Mouse (Mus musculus) embryonic facial prominence, embryonic 12.5 days (tissue): ENCODE data around the gene Ankdd1a. TPM values are rescaled to one million over a fixed set of nuclear protein-coding genes. Genes with fewer than 3 reads are reported as not detected.

Source experiments
- ATAC-seq: fragments of 200-750 bp; cut with Nextera tagmentation; 2 replicates; pipeline ENCODE4 v1.8.0; 2017; ENCODE audit not compliant: insufficient number of reproducible peaks, insufficient read depth, low FRiP score, low TSS enrichment
- H3K27ac ChIP-seq: fragments of 300-500 bp; sonication (generic); 2 replicates; pipeline ENCODE4 v1.5.1; 2016; ENCODE audit warnings: mild to moderate bottlenecking
- H3K27me3 ChIP-seq: fragments of 300-500 bp; sonication (generic); 2 replicates; pipeline ENCODE4 v1.6.1; 2016; ENCODE audit warnings: mild to moderate bottlenecking, moderate library complexity
- H3K36me3 ChIP-seq: fragments of 300-500 bp; sonication (generic); 2 replicates; pipeline ENCODE4 v1.6.1; 2016; ENCODE audit warnings: mild to moderate bottlenecking
- H3K4me1 ChIP-seq: fragments of 300-500 bp; sonication (generic); 2 replicates; pipeline ENCODE4 v1.6.1; 2016
- H3K4me2 ChIP-seq: fragments of 300-500 bp; sonication (generic); replicated peaks from 2 replicates; pipeline ENCODE4 v1.6.1; 2016; ENCODE audit warnings: mild to moderate bottlenecking, moderate library complexity
- H3K4me3 ChIP-seq: fragments of 300-500 bp; sonication (generic); 2 replicates; pipeline ENCODE4 v1.5.1; 2016; ENCODE audit warnings: mild to moderate bottlenecking
- H3K9ac ChIP-seq: fragments of 300-500 bp; sonication (generic); 2 replicates; pipeline ENCODE4 v1.6.1; 2016; ENCODE audit warnings: mild to moderate bottlenecking, moderate library complexity
- H3K9me3 ChIP-seq: fragments of 300-500 bp; sonication (generic); 2 replicates; pipeline ENCODE4 v1.6.1; 2016; ENCODE audit warnings: mild to moderate bottlenecking, moderate library complexity
- WGBS: fragments of 180-500 bp; shearing (Covaris S2); methylation state at CpG from one replicate; pipeline ENCODE4 v1.1.7; 2016; 5-methylcytosine and 5-hydroxymethylcytosine counted together
- polyA plus RNA-seq: library from polyadenylated mRNA; unstranded; fragments of >200 nt; fragmentation: Nextera tagmentation; extraction: Ambion mirVana; gene quantifications from 2 replicates; pipeline ENCODE4 v1.2.1, GENCODE M21; 2016

Gene Ankdd1a
- polyA plus RNA-seq, 1 experiment from 2014 or later: not detected

GRCm38 (mm10) chr9:65491476-65491875 is 28.5 kb downstream of the Ankdd1a start:
- no peak for ATAC-seq
- H3K4me3 ChIP-seq: no peak overlapping the region
- no peaks in the 10 kb centered on the region for H3K27me3 ChIP-seq
- H3K9me3 ChIP-seq: no peaks in the 10 kb centered on the region
- peaks cover 16% of the 10 kb centered on the region for H3K36me3 ChIP-seq
- WGBS: 92% methylated on average over 3 of the region's 3 CpGs
- H3K4me1 ChIP-seq: no peaks in the 10 kb centered on the region
- no peak overlapping the region for H3K27ac ChIP-seq
- no peak overlapping the region for H3K9ac ChIP-seq
- H3K4me2 ChIP-seq: no peak overlapping the region

- Histone ChIP-seq H3K9me3 (no peaks in the 10 kb centered on the region), H3K9ac (no peak overlapping the region), H3K4me2 (no peak overlapping the region), H3K4me1 (no peaks in the 10 kb centered on the region), H3K4me3 (no peak overlapping the region), H3K27me3 (no peaks in the 10 kb centered on the region), H3K27ac (no peak overlapping the region), H3K36me3 (peaks cover 73% of the 10 kb centered on the region)
- ATAC-seq: no peak
- 85% methylated on average over 5 of the region's 5 CpGs for WGBS
Observed at GRCm38 (mm10) chr9:65480071-65480470, 39.9 kb downstream of the Ankdd1a start.

DNA sequence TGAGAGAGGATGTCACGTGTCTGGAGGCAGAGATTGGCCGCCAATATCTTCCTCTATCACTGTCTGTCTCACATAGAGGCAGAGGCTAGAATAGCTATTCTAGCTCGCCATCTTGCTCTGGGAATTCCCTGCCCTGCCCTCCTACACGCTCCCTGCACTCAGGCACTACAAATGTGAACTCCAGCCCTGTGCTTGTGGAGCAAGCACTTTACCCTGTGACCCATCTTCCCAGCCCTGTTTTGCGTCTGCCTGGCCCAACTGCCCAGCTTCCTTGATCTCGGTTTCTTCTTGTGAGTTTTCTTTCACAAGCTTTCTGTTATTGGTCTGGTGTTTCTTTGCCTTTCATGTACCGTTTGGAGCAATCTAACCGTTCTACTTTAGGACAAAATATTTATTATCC is 40.8 kb downstream of the Ankdd1a start:
- H3K27me3 ChIP-seq: no peaks in the 10 kb centered on the region
- H3K9me3 ChIP-seq: no peaks in the 10 kb centered on the region
- H3K27ac ChIP-seq: no peak overlapping the region
- no peak overlapping the region for H3K4me2 ChIP-seq
- H3K9ac ChIP-seq: no peak overlapping the region
- H3K36me3 ChIP-seq: peaks cover 73% of the 10 kb centered on the region
- no peak for ATAC-seq
- H3K4me3 ChIP-seq: no peak overlapping the region
- no peaks in the 10 kb centered on the region for H3K4me1 ChIP-seq
- WGBS: 86% methylated on average over 8 of the region's 8 CpGs

GRCm38 (mm10) chr9:65472769-65473168 is 47.2 kb downstream of the Ankdd1a start:
- peaks cover 19% of the 10 kb centered on the region for H3K4me1 ChIP-seq
- 90% methylated on average over 4 of the region's 4 CpGs for WGBS
- H3K9ac ChIP-seq: no peak overlapping the region
- no peaks in the 10 kb centered on the region for H3K9me3 ChIP-seq
- no peaks in the 10 kb centered on the region for H3K27me3 ChIP-seq
- no peak for ATAC-seq
- no peak overlapping the region for H3K4me3 ChIP-seq
- H3K36me3 ChIP-seq: peaks cover 41% of the 10 kb centered on the region
- no peak overlapping the region for H3K27ac ChIP-seq
- H3K4me2 ChIP-seq: no peak overlapping the region

- H3K27me3 ChIP-seq: no peaks in the 10 kb centered on the region
- H3K27ac ChIP-seq: no peak overlapping the region
- no peak overlapping the region for H3K4me2 ChIP-seq
- 25% methylated on average over 11 of the region's 11 CpGs for WGBS
- H3K4me1 ChIP-seq: peaks cover 28% of the 10 kb centered on the region
- H3K4me3 ChIP-seq: no peak overlapping the region
- no peak overlapping the region for H3K9ac ChIP-seq
- peaks cover 22% of the 10 kb centered on the region for H3K36me3 ChIP-seq
- no peak for ATAC-seq
- H3K9me3 ChIP-seq: no peaks in the 10 kb centered on the region
Observed at GRCm38 (mm10) chr9:65467686-65468085, 52.3 kb downstream of the Ankdd1a start.

DNA sequence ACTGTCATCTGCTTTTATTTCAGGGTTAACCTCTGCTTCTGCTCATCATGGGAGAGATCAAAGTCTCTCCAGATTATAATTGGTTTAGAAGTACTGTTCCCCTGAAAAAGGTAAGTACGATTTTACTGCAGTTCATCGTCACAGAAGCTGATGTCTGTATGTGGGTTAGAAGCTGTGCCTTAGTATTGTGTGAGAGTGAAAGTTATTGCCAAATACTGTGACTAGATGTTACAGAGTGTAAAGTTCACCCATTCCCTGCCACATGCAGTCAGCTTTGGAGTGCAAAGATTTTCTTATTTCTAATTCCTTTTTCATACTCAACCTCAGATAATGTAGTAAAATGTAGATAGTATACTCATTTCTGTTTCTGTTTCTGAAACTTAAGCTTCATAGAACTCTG is 54.8 kb downstream of the Ankdd1a start:
- Histone ChIP-seq H3K27me3 (no peaks in the 10 kb centered on the region), H3K4me3 (no peak overlapping the region), H3K9ac (no peak overlapping the region), H3K4me1 (peaks cover 31% of the 10 kb centered on the region), H3K4me2 (no peak overlapping the region), H3K36me3 (peaks cover 20% of the 10 kb centered on the region), H3K9me3 (no peaks in the 10 kb centered on the region), H3K27ac (no peak overlapping the region)
- WGBS: 94% methylated on average over 2 of the region's 2 CpGs
- ATAC-seq: no peak

GRCm38 (mm10) chr9:65464161-65464560 is 55.8 kb downstream of the Ankdd1a start:
- Histone ChIP-seq H3K4me3 (no peak overlapping the region), H3K4me2 (no peak overlapping the region), H3K9me3 (no peaks in the 10 kb centered on the region), H3K36me3 (peaks cover 15% of the 10 kb centered on the region), H3K27me3 (no peaks in the 10 kb centered on the region), H3K9ac (no peak overlapping the region), H3K27ac (no peak overlapping the region), H3K4me1 (peaks cover 32% of the 10 kb centered on the region)
- ATAC-seq: no peak
- 89% methylated on average over 6 of the region's 6 CpGs for WGBS

DNA sequence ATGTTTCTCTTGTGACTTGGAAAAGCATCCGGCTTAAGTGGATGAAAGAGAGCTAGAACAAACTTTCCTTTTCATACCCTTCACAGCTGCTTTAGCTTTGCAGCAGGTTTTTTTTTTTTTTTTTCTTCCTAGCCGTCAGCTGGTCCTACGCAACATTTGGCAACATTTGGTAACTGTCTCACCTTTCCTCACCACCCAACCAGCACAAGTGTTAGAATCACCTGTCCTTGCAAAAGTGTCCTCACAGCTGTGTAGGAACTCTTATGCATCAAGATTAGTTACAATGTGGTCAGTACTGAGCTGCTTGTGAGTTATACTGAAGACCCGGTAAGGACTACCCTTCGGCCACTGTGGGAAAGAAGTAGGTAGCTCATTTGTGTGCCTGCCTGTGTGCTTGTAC is 57.4 kb downstream of the Ankdd1a start:
- H3K9me3 ChIP-seq: no peaks in the 10 kb centered on the region
- H3K9ac ChIP-seq: no peak overlapping the region
- no peak for ATAC-seq
- H3K4me3 ChIP-seq: no peak overlapping the region
- WGBS: 65% methylated on average over 5 of the region's 5 CpGs
- peaks cover 14% of the 10 kb centered on the region; the same call in 1 of the 2 replicates for H3K36me3 ChIP-seq
- no peak overlapping the region for H3K27ac ChIP-seq
- H3K4me2 ChIP-seq: no peak overlapping the region; the same call in 1 of the 2 replicates
- H3K27me3 ChIP-seq: no peaks in the 10 kb centered on the region
- H3K4me1 ChIP-seq: peaks cover 20% of the 10 kb centered on the region

GRCm38 (mm10) chr9:65460732-65461442 is 59.1 kb downstream of the Ankdd1a start, which contains the start of gene Spg21:
TSS of gene Spg21 (plus strand) at chr9:65460947.
- peak; percentile 92 for ATAC-seq
- Histone ChIP-seq H3K36me3 (peaks cover 8% of the 10 kb centered on the region; the same call in 1 of the 2 replicates), H3K4me1 (peaks cover 14% of the 10 kb centered on the region), H3K27me3 (no peaks in the 10 kb centered on the region), H3K9me3 (no peaks in the 10 kb centered on the region), H3K27ac (peak within 1 kb of the TSS; percentile 83), H3K4me2 (peak within 1 kb of the TSS; percentile 67), H3K9ac (peak within 1 kb of the TSS; percentile 69), H3K4me3 (peak within 1 kb of the TSS; percentile 81)
- under 1% methylated on average over 53 of the region's 53 CpGs for WGBS

DNA sequence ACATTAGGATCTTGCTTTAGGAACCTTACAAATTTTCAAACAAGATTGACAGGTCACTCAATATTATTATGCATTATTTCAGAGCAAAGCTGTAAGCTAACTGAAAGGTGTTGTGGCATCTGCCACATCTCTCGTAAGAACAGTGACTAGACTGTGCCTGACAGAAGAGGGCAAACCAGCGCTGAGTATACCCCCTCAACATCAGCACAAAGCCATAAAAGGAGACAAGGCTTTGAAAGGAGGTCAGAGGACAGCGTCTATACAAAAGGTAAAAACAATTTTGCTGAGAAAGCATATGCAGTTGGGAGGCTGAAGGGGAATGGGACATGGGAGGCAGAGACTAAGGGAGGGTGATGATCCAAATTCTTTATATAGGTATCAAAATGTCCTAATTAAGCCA is 59.8 kb downstream of the Ankdd1a start:
- Histone ChIP-seq H3K4me1 (peaks cover 14% of the 10 kb centered on the region), H3K9ac (no peak overlapping the region), H3K4me2 (peak overlapping the region; percentile 67), H3K9me3 (no peaks in the 10 kb centered on the region), H3K27me3 (no peaks in the 10 kb centered on the region), H3K4me3 (peak overlapping the region; percentile 81), H3K27ac (peak overlapping the region; percentile 63; the same call in 1 of the 2 replicates), H3K36me3 (peaks cover 2% of the 10 kb centered on the region; the same call in 1 of the 2 replicates)
- no peak for ATAC-seq
- WGBS: 62% methylated on average over 3 of the region's 3 CpGs

- no peaks in the 10 kb centered on the region for H3K36me3 ChIP-seq
- WGBS: 82% methylated on average over 2 of the region's 2 CpGs
- no peaks in the 10 kb centered on the region for H3K27me3 ChIP-seq
- ATAC-seq: no peak
- H3K4me1 ChIP-seq: peaks cover 14% of the 10 kb centered on the region
- no peaks in the 10 kb centered on the region for H3K9me3 ChIP-seq
- no peak overlapping the region for H3K4me3 ChIP-seq
- no peak overlapping the region for H3K4me2 ChIP-seq
- no peak overlapping the region for H3K27ac ChIP-seq
- no peak overlapping the region for H3K9ac ChIP-seq
Observed at GRCm38 (mm10) chr9:65458975-65459374, 61.0 kb downstream of the Ankdd1a start.

DNA sequence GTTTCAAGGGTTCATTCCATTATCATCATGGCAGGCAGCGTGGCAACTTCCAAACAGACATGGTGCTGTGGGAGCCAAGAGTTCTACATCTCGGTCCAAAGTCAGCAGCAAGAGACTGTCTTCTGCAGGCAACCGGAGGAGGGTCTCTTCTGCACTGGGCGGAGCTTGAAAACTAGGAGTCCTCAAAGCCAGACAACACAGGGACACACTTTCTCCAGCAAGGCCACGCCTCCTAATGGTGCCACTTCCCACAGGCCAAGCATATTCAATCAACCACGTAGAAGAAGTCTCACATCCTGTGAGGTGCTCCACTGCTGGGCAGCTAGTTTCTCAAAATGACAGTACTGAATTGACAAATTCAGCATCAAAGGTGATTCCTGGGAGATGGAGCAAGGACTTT is 72.0 kb downstream of the Ankdd1a start:
- H3K36me3 ChIP-seq: peaks cover 66% of the 10 kb centered on the region
- H3K4me2 ChIP-seq: no peak overlapping the region
- H3K9me3 ChIP-seq: no peaks in the 10 kb centered on the region
- WGBS: 90% methylated on average over 6 of the region's 6 CpGs
- H3K27me3 ChIP-seq: no peaks in the 10 kb centered on the region
- H3K4me1 ChIP-seq: no peaks in the 10 kb centered on the region
- no peak overlapping the region for H3K4me3 ChIP-seq
- ATAC-seq: no peak
- H3K9ac ChIP-seq: no peak overlapping the region
- no peak overlapping the region for H3K27ac ChIP-seq
